8 mouse cellular contexts compared by ENCODE assay signal in the genomic region with DNA sequence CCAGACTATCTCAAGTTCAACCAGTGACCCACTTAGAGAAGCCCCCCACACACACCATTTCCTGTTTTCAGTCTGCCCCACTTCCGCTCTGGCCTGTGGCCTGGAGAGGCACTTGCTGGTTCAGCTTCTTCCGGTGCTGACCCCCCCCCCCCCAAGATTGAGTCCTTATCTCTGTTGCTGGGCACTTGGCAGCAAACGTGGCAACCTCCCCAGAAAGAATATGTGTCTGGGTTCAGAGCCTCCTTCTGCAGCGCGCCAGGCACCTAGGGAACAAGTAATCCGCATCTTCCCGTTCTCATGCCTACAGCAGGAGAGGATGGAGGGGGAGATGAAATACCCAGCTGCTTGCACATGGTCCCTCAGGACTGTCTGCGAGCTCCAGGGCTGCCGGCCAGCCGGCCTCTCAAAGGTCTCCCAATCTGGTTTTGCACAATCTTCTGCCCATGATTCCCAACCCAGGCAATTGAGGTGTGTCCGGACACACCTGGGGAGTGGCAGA. TPM values are rescaled to one million over a fixed set of nuclear protein-coding genes. Genes with fewer than 3 reads are reported as not detected.
A peak's percentile ranks its signal among the peaks of the same experiment; 100 is the strongest.
DNase-seq lines count a peak whose midpoint lies in the region; ATAC-seq and TF ChIP-seq lines count a peak whose summit lies in the region.

No protein-coding gene starts in this region.

- DNase-seq in forebrain, embryonic 11.5 days (ENCODE audit: low spot score): no peak
- peak; percentile 55 for DNase-seq in CD4-positive, CD25-positive, alpha-beta regulatory T cell, adult 2 months (ENCODE audit: low read depth, low spot score)
- DNase-seq in heart, adult 2 months: peak; percentile 75 to 79
- DNase-seq in kidney, postnatal 14 days: peak; percentile 69
- DNase-seq in midbrain, postnatal 0 days (ENCODE audit: low spot score): no peak
- DNase-seq in testis, postnatal 14 days (ENCODE audit: low spot score): no peak
- no peak for DNase-seq in urinary bladder, postnatal 4 days (ENCODE audit: low spot score in 2 of 2)

- 67% methylated on average over 11 of the region's 11 CpGs for WGBS in forebrain, embryonic 12.5 days
- WGBS in forebrain, embryonic 11.5 days: 67% methylated on average over 11 of the region's 11 CpGs
- WGBS in heart, adult 2 months: 3% methylated on average over 11 of the region's 11 CpGs
- WGBS in midbrain, postnatal 0 days: 29% methylated on average over 11 of the region's 11 CpGs

- peaks cover 8% of the 10 kb centered on the region; the same call in 1 of the 2 replicates for H3K27me3 ChIP-seq in forebrain, embryonic 12.5 days
- 0 out of 2 replicates have a peak, but pooled peaks cover 4% of the 10 kb centered on the region for H3K27me3 ChIP-seq in forebrain, embryonic 11.5 days (ENCODE audit: control insufficient read depth, insufficient read depth, low read length)
- H3K27me3 ChIP-seq in heart, adult 2 months (ENCODE audit: control insufficient read depth, insufficient read depth, low read length): no peaks in the 10 kb centered on the region
- H3K27me3 ChIP-seq in midbrain, postnatal 0 days (ENCODE audit: insufficient read depth, low read length): no peaks in the 10 kb centered on the region

- H3K9ac ChIP-seq in forebrain, embryonic 12.5 days: no peak overlapping the region; the same call in 1 of the 2 replicates
- no peak overlapping the region for H3K9ac ChIP-seq in forebrain, embryonic 11.5 days (ENCODE audit: low read length)
- 0 out of 2 replicates have a peak overlapping the region, but pooled peaks have one; percentile 2 for H3K9ac ChIP-seq in heart, adult 2 months (ENCODE audit: low read depth, low read length)
- H3K9ac ChIP-seq in midbrain, postnatal 0 days (replicated peaks; ENCODE audit: low read length, poor library complexity, severe bottlenecking): 0 out of 2 replicates have a peak overlapping the region, but pooled peaks have one; percentile 13

- H3K36me3 ChIP-seq in forebrain, embryonic 12.5 days (replicated peaks): no peaks in the 10 kb centered on the region
- H3K36me3 ChIP-seq in forebrain, embryonic 11.5 days (ENCODE audit: control insufficient read depth, insufficient read depth, low read length): no peaks in the 10 kb centered on the region
- no peaks in the 10 kb centered on the region for H3K36me3 ChIP-seq in heart, adult 2 months (ENCODE audit: control insufficient read depth, insufficient read depth, low read length)
- H3K36me3 ChIP-seq in midbrain, postnatal 0 days (ENCODE audit: insufficient read depth, low read length): no peaks in the 10 kb centered on the region

- no peak for ATAC-seq in forebrain, embryonic 12.5 days (ENCODE audit: low FRiP score)
- no peak for ATAC-seq in forebrain, embryonic 11.5 days (replicated peaks; ENCODE audit: low FRiP score)
- no peak for ATAC-seq in midbrain, postnatal 0 days (ENCODE audit: low FRiP score)

- no peak for TF ChIP-seq POLR2A in heart, adult 2 months (IDR thresholded peaks at IDR 0.05; ENCODE audit: insufficient read depth, low read depth, low read length)

- H3K4me2 ChIP-seq in forebrain, embryonic 12.5 days: no peak overlapping the region
- no peak overlapping the region for H3K4me2 ChIP-seq in forebrain, embryonic 11.5 days (ENCODE audit: low read depth, low read length, severe bottlenecking)
- H3K4me2 ChIP-seq in midbrain, postnatal 0 days (ENCODE audit: low read depth, low read length, poor library complexity, severe bottlenecking): 0 out of 2 replicates have a peak overlapping the region, but pooled peaks have one; percentile 4

- 0 out of 2 replicates have a peak, but pooled peaks have one; percentile 6 for TF ChIP-seq EP300 in heart, adult 2 months (IDR thresholded peaks at IDR 0.05; ENCODE audit: insufficient read depth, low read depth, low read length)

- intact Hi-C loops in heart, adult 2 months (cut with DNase I): no loop called here

- no peak for TF ChIP-seq CTCF in heart, adult 2 months (IDR thresholded peaks at IDR 0.05)
- no peak for TF ChIP-seq CTCF in midbrain, postnatal 0 days (IDR thresholded peaks at IDR 0.05)

- H3K4me3 ChIP-seq in forebrain, embryonic 12.5 days (replicated peaks): no peak overlapping the region
- H3K4me3 ChIP-seq in forebrain, embryonic 11.5 days (ENCODE audit: low read depth, low read length): no peak overlapping the region
- H3K4me3 ChIP-seq in heart, adult 2 months: peak overlapping the region; percentile 22; the same call in 1 of the 2 replicates
- H3K4me3 ChIP-seq in midbrain, postnatal 0 days (ENCODE audit: low read depth, low read length): no peak overlapping the region

- H3K4me1 ChIP-seq in forebrain, embryonic 12.5 days: peaks cover 35% of the 10 kb centered on the region
- H3K4me1 ChIP-seq in forebrain, embryonic 11.5 days (replicated peaks; ENCODE audit: control insufficient read depth, insufficient read depth, low read length): peaks cover 3% of the 10 kb centered on the region; the same call in 1 of the 2 replicates
- peaks cover 33% of the 10 kb centered on the region for H3K4me1 ChIP-seq in heart, adult 2 months (ENCODE audit: control insufficient read depth, insufficient read depth, low read length)
- H3K4me1 ChIP-seq in midbrain, postnatal 0 days (ENCODE audit: insufficient read depth, low read length): peaks cover 26% of the 10 kb centered on the region; the same call in 1 of the 2 replicates

- H3K79me2 ChIP-seq in heart, adult 2 months (replicated peaks; ENCODE audit: control insufficient read depth, insufficient read depth, low read length): no peaks in the 10 kb centered on the region; the same call in 1 of the 2 replicates

- H3K9me3 ChIP-seq in forebrain, embryonic 12.5 days: no peaks in the 10 kb centered on the region
- H3K9me3 ChIP-seq in forebrain, embryonic 11.5 days (ENCODE audit: control insufficient read depth, low read length): no peaks in the 10 kb centered on the region
- no peaks in the 10 kb centered on the region for H3K9me3 ChIP-seq in midbrain, postnatal 0 days (ENCODE audit: low read length)

- peak overlapping the region; percentile 31; the same call in 1 of the 2 replicates for H3K27ac ChIP-seq in forebrain, embryonic 12.5 days
- H3K27ac ChIP-seq in forebrain, embryonic 11.5 days (ENCODE audit: low read depth, low read length): no peak overlapping the region
- H3K27ac ChIP-seq in heart, adult 2 months: peak overlapping the region; percentile 70
- no peak overlapping the region for H3K27ac ChIP-seq in midbrain, postnatal 0 days (ENCODE audit: low read depth, low read length)

RNA-seq across cellular contexts. Expression of a gene that starts 4.0 kb away (rescaled TPM):
- 24.1 and 24.9 TPM in 2 replicates for polyA plus RNA-seq in forebrain, embryonic 12.5 days (2016; fragmentation: Nextera tagmentation; extraction: Ambion mirVana)
- 17.4 and 19.1 TPM in 2 replicates for polyA plus RNA-seq in forebrain, embryonic 11.5 days (2014; fragmentation: Nextera tagmentation; extraction: Ambion mirVana)
- 10 to 100 TPM; 30.4 to 33.5 TPM for total RNA-seq in heart, adult 2 months (2021)
- polyA plus RNA-seq in heart, adult 2 months (2012; rRNA removed): 26.0 and 38.0 TPM in 2 replicates
- 35.8 and 37.0 TPM in 2 replicates for total RNA-seq in midbrain, postnatal 0 days (2014; rRNA removed)
- polyA plus RNA-seq in midbrain, postnatal 0 days (2015; fragmentation: Nextera tagmentation; extraction: Ambion mirVana): 21.6 and 21.9 TPM in 2 replicates

RNA-seq across cellular contexts. Expression of a gene that starts 32.3 kb away (rescaled TPM):
- polyA plus RNA-seq in forebrain, embryonic 12.5 days (2016; fragmentation: Nextera tagmentation; extraction: Ambion mirVana): 9.1 and 9.4 TPM in 2 replicates
- polyA plus RNA-seq in forebrain, embryonic 11.5 days (2014; fragmentation: Nextera tagmentation; extraction: Ambion mirVana): 8.7 and 9.3 TPM in 2 replicates
- 10 to 100 TPM; 21.8 to 25.6 TPM for total RNA-seq in heart, adult 2 months (2021)
- polyA plus RNA-seq in heart, adult 2 months (2012; rRNA removed): 23.2 and 30.1 TPM in 2 replicates
- 19.7 and 19.8 TPM in 2 replicates for total RNA-seq in midbrain, postnatal 0 days (2014; rRNA removed)
- 13.6 and 13.9 TPM in 2 replicates for polyA plus RNA-seq in midbrain, postnatal 0 days (2015; fragmentation: Nextera tagmentation; extraction: Ambion mirVana)

Comparison
In these comparisons a context has a peak if more than half of its experiments do, and no peak if none do; other contexts are left out.
1. H3K27ac ChIP-seq: peak in forebrain, embryonic 12.5 days (single experiment) and heart, adult 2 months (single experiment); none in forebrain, embryonic 11.5 days (single experiment) and midbrain, postnatal 0 days (single experiment).
2. H3K9ac ChIP-seq: peak in heart, adult 2 months (single experiment) and midbrain, postnatal 0 days (single experiment); none in forebrain, embryonic 12.5 days (single experiment) and forebrain, embryonic 11.5 days (single experiment).
3. DNase-seq: peak in CD4-positive, CD25-positive, alpha-beta regulatory T cell, adult 2 months (single experiment), heart, adult 2 months (2 of 2) and kidney, postnatal 14 days (single experiment); none in forebrain, embryonic 11.5 days (single experiment), midbrain, postnatal 0 days (single experiment), testis, postnatal 14 days (single experiment) and urinary bladder, postnatal 4 days (0 of 2).